Mouse (Mus musculus) CD8-positive naive resting alpha-beta T cell, adult 57 days (primary cell): ENCODE results near the gene Pole. TPM values are rescaled to one million over a fixed set of nuclear protein-coding genes. Genes with fewer than 3 reads are reported as not detected.

ENCODE experiments used
- total RNA-seq: library from RNA; stranded (reverse); gene quantifications from one replicate; pipeline ENCODE4 v1.2.4, GENCODE M21; 2023

Gene Pole
- total RNA-seq = 9.4 TPM

DNA sequence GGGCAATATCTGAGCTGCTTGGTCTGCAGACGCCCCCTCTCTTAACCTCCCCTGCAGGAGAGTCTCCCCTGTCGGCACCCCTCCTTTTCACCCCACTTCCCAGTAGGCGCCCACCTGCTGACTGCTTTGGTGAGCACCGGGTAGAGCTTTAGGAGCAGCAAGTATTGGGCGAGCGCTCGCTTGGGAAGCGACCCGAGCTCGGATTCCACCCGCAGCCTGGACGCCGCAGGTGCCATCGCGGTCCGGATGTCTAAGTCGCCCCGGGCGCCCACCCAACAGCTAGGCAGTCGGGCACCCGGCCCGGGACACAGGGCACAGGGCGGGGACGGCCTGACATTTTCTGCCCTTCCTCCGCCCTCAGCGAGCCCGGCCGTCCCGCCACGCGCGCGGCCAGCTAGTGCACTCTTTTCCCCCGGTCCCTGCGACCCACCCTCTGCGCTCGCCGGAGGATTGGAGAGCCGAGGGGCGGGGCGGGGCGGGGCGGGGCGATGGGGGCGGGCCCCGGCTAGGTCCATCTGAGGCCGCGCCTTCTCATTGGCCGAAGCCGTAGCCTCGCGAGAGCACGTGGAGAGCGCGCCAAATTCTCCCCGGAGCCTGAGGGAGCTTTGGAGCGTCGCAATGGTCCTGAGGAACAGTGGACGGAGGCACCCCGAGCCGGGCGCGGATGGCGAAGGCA is at the start of gene Pole, which contains the start of gene Pxmp2:
Gene Pole, plus strand, starts transcription at position 537 of the 676 bp plus-strand sequence.
Gene Pxmp2, minus strand, starts transcription at position 417 of the 676 bp plus-strand sequence.

DNA sequence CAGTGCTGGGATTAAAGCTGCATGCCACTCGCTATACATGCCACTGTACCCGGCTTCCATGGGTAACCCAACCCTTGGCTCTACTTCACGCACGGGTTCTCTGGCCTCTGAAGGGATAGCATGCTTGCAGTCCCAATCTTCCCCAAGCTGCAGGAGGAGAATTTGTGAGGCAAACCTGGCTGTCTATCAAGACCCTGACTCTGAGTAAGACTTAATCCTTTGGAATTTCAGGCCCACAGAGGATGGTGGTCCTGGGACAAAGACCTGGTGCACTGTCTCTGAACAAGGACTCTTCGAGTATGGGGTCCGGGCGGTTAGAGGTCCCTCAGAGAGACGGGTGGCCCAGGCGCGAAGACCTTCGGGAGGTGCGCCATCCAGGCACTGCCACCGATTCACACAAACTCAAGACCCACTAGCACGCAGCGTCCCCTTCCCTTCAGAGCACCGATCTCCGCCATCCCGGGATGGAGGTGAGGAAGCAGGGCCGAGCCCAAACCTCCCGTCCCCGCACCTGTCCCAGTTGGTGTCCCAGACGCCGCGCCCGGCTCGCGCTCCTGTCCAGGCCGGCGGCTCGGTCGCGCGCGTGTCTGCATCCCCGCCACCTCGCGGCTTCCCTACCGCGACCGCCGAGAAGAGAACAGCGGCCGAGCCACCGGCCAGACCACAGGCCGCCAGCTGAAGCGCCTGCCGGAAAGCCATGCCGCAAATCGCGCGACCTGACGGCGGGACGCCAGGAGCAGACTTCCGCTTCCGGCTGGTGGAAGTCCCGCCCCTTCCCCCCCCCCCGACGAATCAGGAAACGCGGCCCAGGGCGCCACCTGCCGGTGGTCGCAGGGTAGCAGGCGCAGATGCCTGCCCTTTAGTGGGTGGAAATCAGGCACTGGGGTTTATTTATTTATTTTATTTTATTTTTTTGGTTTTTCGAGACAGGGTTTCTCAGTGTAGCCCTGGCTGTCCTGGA is 16.7 kb upstream of the Pole start, which contains the start of gene Pgam5:
Gene Pgam5, minus strand, starts transcription at position 773 of the 961 bp plus-strand sequence.

DNA sequence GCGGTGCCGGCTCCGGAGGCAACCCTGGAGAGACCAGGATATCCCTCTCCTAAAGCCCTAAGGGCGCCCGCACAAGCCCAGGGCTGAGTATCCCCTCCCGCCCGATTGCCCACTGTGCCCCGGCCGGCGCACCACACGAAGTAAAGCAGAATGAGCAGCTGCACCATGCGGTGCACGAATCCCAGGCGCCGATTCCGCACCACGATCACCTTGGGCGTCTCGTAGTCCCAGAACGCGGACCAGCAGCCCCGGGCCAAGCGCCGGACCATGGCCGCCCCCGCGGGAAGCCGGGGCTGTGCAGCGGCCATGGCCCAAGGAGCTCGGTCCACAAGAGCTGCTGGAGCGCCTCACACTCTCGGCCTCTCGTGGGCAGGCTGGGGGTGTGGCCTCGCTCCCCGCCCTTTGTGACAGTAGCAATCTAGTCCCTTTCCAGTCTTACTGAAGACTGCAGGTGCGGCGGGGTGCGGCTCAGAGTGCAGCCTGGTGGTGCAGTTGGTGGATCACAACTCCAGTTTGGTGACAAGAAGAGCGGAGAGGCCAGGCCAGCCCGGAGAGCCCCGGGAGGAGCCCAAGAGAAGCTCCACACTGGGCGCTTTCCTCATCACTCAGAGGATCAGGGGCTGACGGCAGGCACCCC is 56.7 kb downstream of the Pole start, which contains the start of gene P2rx2:
Gene P2rx2, minus strand, starts transcription at position 565 of the 637 bp plus-strand sequence.

DNA sequence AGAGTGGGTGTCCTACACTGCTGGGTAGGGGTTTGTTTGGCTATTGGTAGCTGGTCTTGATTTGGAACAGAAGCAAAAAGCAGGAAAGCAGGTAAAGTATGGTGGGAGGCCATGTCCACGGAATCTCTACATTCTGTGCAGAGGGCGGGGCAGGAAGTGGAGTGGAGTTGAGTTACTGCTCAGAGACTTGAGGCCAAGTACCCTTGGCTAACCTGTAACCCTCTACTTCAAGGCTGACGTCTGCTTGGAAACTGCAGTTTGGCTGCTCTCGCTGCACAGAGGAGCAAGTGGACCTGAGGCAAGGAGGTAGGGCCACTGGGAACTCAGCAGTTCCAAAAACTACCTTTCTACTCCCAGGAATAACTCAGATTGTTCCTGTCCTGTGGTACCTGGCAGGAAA is 58.4 kb downstream of the Pole start, which contains the start of gene Lrcol1:
Gene Lrcol1, plus strand, starts transcription at position 207 of the 400 bp plus-strand sequence.

Other genes with a start within 250 kb of the Pole start
- 7.0 TPM for gene Gm17655, start 213.8 kb upstream of the Pole start, total RNA-seq
- gene Gm35315, start 191.9 kb upstream of the Pole start, total RNA-seq = 0.67 TPM
- gene Plcxd1, start 186.3 kb upstream of the Pole start, total RNA-seq = 0.43 TPM
- 118 TPM for gene Gtpbp6, start 178.1 kb upstream of the Pole start, total RNA-seq
- gene Zfp605, start 176.2 kb upstream of the Pole start, total RNA-seq = 9.0 TPM
- 82.8 TPM for gene Chfr, start 150.5 kb upstream of the Pole start, total RNA-seq
- gene Golga3, start 109.6 kb upstream of the Pole start, total RNA-seq = 38.9 TPM
- 61.2 TPM for gene Ankle2, start 55.3 kb upstream of the Pole start, total RNA-seq
- gene Pgam5, start 16.4 kb upstream of the Pole start, total RNA-seq = 43.3 TPM
- gene Pxmp2, start 120 bp upstream of the Pole start, total RNA-seq = 1.2 TPM
- gene P2rx2, start 56.9 kb downstream of the Pole start, total RNA-seq = 0.40 TPM
- not detected for gene Lrcol1, start 58.4 kb downstream of the Pole start, total RNA-seq
- 159 TPM for gene Fbrsl1, start 162.2 kb downstream of the Pole start, total RNA-seq